Mouse (Mus musculus): ENCODE results near the gene Spry1.

DNA sequence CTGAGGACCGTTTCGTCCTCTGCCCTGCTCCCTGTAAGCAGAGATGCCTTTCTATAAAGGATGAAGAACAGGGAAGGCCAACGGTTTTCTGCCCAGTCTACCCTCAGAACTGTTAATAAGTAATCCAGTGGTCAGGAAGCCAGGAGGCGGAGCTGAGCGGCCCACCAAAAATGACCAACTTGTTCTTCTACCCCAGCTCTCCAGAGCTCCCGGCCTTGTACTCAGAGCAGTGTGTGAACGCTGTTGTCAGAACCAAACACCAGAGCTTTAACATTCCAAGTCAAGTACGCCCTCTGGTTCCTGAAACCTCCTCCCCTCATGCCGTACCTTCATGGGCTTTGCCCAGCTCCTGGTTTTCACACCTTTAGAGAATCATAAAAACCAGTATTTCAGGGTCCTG, 12.8 kb downstream of the Spry1 start:
- TF ChIP-seq POLR2A (IDR thresholded peaks at IDR 0.05; ENCODE audit: low read depth, low read length) (no peak), CTCF (IDR thresholded peaks at IDR 0.05; ENCODE audit: borderline replicate concordance, insufficient read depth, low read length) (no peak)

Data from embryonic fibroblast, embryonic 13.5 days (primary cell).